Mouse (Mus musculus) forebrain, postnatal 0 days (tissue): ENCODE measurements around the gene Gja4. TPM values are rescaled to one million over a fixed set of nuclear protein-coding genes. Genes with fewer than 3 reads are reported as not detected.

ENCODE experiments used
- ATAC-seq: fragments of 200-750 bp; cut with Nextera tagmentation; 2 replicates; pipeline ENCODE4 v1.8.0; 2017; ENCODE audit warnings: mild to moderate bottlenecking, moderate library complexity
- DNase-seq: peaks from one replicate; pipeline ENCODE4 v3.0.0-alpha.2; 2015
- H3K27ac ChIP-seq: fragments of 300-500 bp; sonication (generic); 2 replicates; pipeline ENCODE4 v1.5.1; 2014; ENCODE audit warnings: low read depth, mild to moderate bottlenecking, antibody characterized with exemption, low read length, moderate library complexity, mixed read lengths
- H3K27me3 ChIP-seq: fragments of 300-500 bp; sonication (generic); 2 replicates; pipeline ENCODE4 v1.6.1; 2014; ENCODE audit warnings: mild to moderate bottlenecking, low read length, mixed read lengths; ENCODE audit not compliant: insufficient read depth
- H3K36me3 ChIP-seq: fragments of 300-500 bp; sonication (generic); 2 replicates; pipeline ENCODE4 v1.6.1; 2014; ENCODE audit warnings: mild to moderate bottlenecking, moderate library complexity; ENCODE audit not compliant: insufficient read depth
- H3K4me1 ChIP-seq: fragments of 300-500 bp; sonication (generic); 2 replicates; pipeline ENCODE4 v1.6.1; 2014; ENCODE audit warnings: antibody characterized with exemption; ENCODE audit not compliant: insufficient read depth
- H3K4me2 ChIP-seq: fragments of 300-500 bp; sonication (generic); 2 replicates; pipeline ENCODE4 v1.6.1; 2014; ENCODE audit warnings: low read depth, mild to moderate bottlenecking, moderate library complexity
- H3K4me3 ChIP-seq: fragments of 300-500 bp; sonication (generic); 2 replicates; pipeline ENCODE4 v1.5.1; 2014; ENCODE audit warnings: low read depth, low read length, mixed read lengths
- H3K9ac ChIP-seq: fragments of 300-500 bp; sonication (generic); 2 replicates; pipeline ENCODE4 v1.6.1; 2014; ENCODE audit warnings: mild to moderate bottlenecking
- H3K9me3 ChIP-seq: fragments of 300-500 bp; sonication (generic); 2 replicates; pipeline ENCODE4 v1.6.1; 2016; ENCODE audit warnings: low read length
- CTCF ChIP-seq: sonication (generic); IDR thresholded peaks from 2 replicates; pipeline ENCODE4 v1.5.1; 2016; ENCODE audit warnings: antibody characterized with exemption, control low read depth, low read depth
- WGBS: fragments of 180-500 bp; shearing (Covaris S2); extraction: QIAGEN DNeasy Blood & Tissue Kit; methylation state at CpG from one replicate; pipeline ENCODE4 v1.1.7; 2014; 5-methylcytosine and 5-hydroxymethylcytosine counted together
- polyA plus RNA-seq: library from polyadenylated mRNA; unstranded; fragments of >200 nt; fragmentation: Nextera tagmentation; extraction: Ambion mirVana; gene quantifications from 2 replicates; pipeline ENCODE4 v1.2.1, GENCODE M21; 2015
- total RNA-seq: library from RNA; depleted of rRNA; stranded (reverse); fragments of >200 nt; gene quantifications from 2 replicates; pipeline ENCODE4 v1.2.3, GENCODE M21; 2014

Gene Gja4
- total and polyA plus RNA-seq, 2 experiments from 2014 or later = 15.3 to 20.5 TPM

GRCm38 (mm10) chr4:127323651-127324050 lies 9.8 kb upstream of the Gja4 start:
- no peak for ATAC-seq
- no peak for TF ChIP-seq CTCF
- 91% methylated on average over 3 of the region's 3 CpGs for WGBS
- H3K9ac ChIP-seq = no peak overlapping the region
- H3K27ac ChIP-seq = no peak overlapping the region
- H3K27me3 ChIP-seq = no peaks in the 10 kb centered on the region; the same call in 1 of the 2 replicates
- no peaks in the 10 kb centered on the region for H3K9me3 ChIP-seq
- H3K36me3 ChIP-seq = no peaks in the 10 kb centered on the region
- H3K4me1 ChIP-seq = no peaks in the 10 kb centered on the region
- no peak overlapping the region for H3K4me2 ChIP-seq
- H3K4me3 ChIP-seq = no peak overlapping the region
- no peak for DNase-seq

DNA sequence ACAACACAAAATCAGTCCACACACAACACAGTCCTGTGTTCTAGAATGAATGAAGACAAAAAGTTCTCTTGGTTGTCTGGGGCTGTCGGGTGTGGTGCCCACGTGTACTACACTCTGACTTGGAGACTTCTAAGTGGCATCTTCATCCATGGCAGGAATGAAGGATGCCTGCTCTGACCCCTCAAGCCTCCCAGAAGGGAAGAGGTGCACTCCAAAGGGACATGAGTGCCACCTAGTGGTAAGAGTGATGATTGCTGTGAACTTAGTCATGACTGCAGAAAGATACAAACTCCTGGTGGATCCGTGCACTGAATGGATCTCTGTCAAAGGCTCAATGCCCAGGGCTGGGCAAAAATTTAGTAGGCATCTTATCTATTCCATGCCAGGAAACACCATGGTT lies 5.8 kb upstream of the Gja4 start:
- no peak overlapping the region for H3K27ac ChIP-seq
- H3K9ac ChIP-seq = no peak overlapping the region
- no peaks in the 10 kb centered on the region for H3K4me1 ChIP-seq
- no peaks in the 10 kb centered on the region for H3K36me3 ChIP-seq
- H3K27me3 ChIP-seq = no peaks in the 10 kb centered on the region
- ATAC-seq (peak; percentile 56), DNase-seq (peak; percentile 81)
- H3K4me3 ChIP-seq = no peak overlapping the region
- WGBS = 7% methylated on average over 3 of the region's 3 CpGs
- TF ChIP-seq CTCF = peak; percentile 94
- no peaks in the 10 kb centered on the region for H3K9me3 ChIP-seq
- no peak overlapping the region for H3K4me2 ChIP-seq

DNA sequence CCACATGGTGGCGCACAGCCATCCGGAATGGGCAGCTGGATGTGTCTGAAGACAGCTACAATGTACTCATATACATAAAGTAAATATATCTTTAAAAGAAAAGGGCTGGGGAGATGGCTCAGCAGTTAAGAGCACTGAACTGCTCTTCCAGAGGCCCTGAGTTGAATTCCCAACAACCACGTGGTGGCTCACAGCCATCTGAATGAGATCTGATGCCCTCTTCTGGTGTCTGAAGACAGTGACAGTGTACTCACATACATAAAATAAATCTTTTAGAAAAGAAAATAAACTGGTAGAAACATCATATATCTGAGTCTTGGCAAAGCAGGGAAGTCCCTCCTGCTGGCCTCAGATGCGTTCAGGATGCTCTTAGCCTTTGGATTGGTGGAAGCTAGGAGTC lies 3.3 kb upstream of the Gja4 start:
- no peaks in the 10 kb centered on the region for H3K36me3 ChIP-seq
- no peaks in the 10 kb centered on the region for H3K4me1 ChIP-seq
- no peak overlapping the region for H3K4me3 ChIP-seq
- H3K27ac ChIP-seq = no peak overlapping the region
- no peak overlapping the region for H3K9ac ChIP-seq
- no peak for ATAC-seq
- TF ChIP-seq CTCF = peak; percentile 41
- 61% methylated on average over 4 of the region's 4 CpGs for WGBS
- H3K4me2 ChIP-seq = no peak overlapping the region
- H3K27me3 ChIP-seq = no peaks in the 10 kb centered on the region
- peak; percentile 37 for DNase-seq
- H3K9me3 ChIP-seq = no peaks in the 10 kb centered on the region

- DNase-seq (no peak), ATAC-seq (no peak)
- 90% methylated on average over 8 of the region's 8 CpGs for WGBS
- no peaks in the 10 kb centered on the region for H3K27me3 ChIP-seq
- no peak overlapping the region for H3K4me2 ChIP-seq
- no peaks in the 10 kb centered on the region for H3K36me3 ChIP-seq
- H3K9ac ChIP-seq = no peak overlapping the region
- H3K4me1 ChIP-seq = no peaks in the 10 kb centered on the region
- H3K9me3 ChIP-seq = no peaks in the 10 kb centered on the region
- H3K27ac ChIP-seq = no peak overlapping the region
- no peak overlapping the region for H3K4me3 ChIP-seq
- no peak for TF ChIP-seq CTCF
These were observed 1.9 kb upstream of the Gja4 start for GRCm38 (mm10) chr4:127315753-127316152.

DNA sequence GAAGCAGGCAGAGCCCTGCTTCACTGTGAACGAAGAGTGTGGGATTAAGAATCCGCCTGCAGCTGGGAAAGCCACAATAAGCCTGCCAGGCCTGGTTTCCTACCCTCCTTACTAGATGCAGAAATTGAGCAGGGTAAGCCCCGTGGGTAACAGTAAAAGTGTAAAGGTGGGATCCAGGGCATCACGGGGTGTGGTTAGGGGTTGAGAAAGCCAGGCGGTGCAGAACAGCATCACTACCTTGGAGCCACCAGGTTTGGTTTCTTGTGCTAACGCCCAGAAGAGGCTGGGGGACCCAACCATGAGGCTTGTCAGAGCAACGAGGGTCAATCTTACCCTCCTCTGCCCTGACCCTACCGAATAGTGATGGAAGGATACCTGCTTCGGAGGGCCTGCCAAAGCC lies 746 bp upstream of the Gja4 start:
- H3K4me2 ChIP-seq = no peak overlapping the region
- no peaks in the 10 kb centered on the region for H3K27me3 ChIP-seq
- no peaks in the 10 kb centered on the region for H3K36me3 ChIP-seq
- no peak overlapping the region for H3K4me3 ChIP-seq
- no peak overlapping the region for H3K9ac ChIP-seq
- 0 out of 2 replicates have a peak, but pooled peaks have one; percentile 6 for ATAC-seq
- H3K9me3 ChIP-seq = no peaks in the 10 kb centered on the region
- WGBS = 46% methylated on average over 9 of the region's 9 CpGs
- H3K27ac ChIP-seq = no peak overlapping the region
- no peak for DNase-seq
- no peaks in the 10 kb centered on the region for H3K4me1 ChIP-seq
- no peak for TF ChIP-seq CTCF

GRCm38 (mm10) chr4:127312349-127312748 lies 1.5 kb downstream of the Gja4 start:
- Histone ChIP-seq H3K36me3 (no peaks in the 10 kb centered on the region), H3K27ac (no peak overlapping the region), H3K4me2 (no peak overlapping the region), H3K4me3 (no peak overlapping the region), H3K9me3 (no peaks in the 10 kb centered on the region), H3K27me3 (no peaks in the 10 kb centered on the region), H3K9ac (no peak overlapping the region), H3K4me1 (no peaks in the 10 kb centered on the region)
- no peak for ATAC-seq
- no peak for TF ChIP-seq CTCF
- DNase-seq = no peak
- WGBS = 72% methylated on average over 24 of the region's 24 CpGs

DNA sequence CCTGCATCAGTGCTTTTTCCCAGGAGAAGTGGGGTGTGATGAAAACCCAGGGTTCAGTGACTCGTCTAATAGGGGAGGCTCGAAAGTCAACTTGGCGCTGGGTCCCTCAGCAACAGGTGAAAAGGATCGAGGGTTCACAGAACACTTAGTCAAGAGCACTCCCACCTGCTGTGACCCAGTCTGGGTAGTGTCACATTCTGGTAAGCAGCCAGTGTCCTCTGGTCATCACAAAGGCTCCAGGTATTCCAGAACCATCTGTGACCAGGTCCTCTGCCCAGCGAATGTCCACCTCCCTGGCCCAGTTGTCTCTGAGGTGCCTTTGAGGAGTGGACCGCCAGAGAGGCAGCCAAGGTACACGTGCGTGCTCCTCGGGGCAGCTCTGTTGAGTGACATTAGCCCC lies 2.3 kb downstream of the Gja4 start:
- H3K36me3 ChIP-seq = no peaks in the 10 kb centered on the region

GRCm38 (mm10) chr4:127306915-127307314 lies 6.9 kb downstream of the Gja4 start:
- no peaks in the 10 kb centered on the region for H3K36me3 ChIP-seq
- H3K4me1 ChIP-seq = no peaks in the 10 kb centered on the region
- TF ChIP-seq CTCF = no peak
- no peaks in the 10 kb centered on the region for H3K9me3 ChIP-seq
- H3K9ac ChIP-seq = no peak overlapping the region
- DNase-seq (no peak), ATAC-seq (no peak)
- no peak overlapping the region for H3K4me2 ChIP-seq
- 63% methylated on average over 2 of the region's 2 CpGs for WGBS
- no peaks in the 10 kb centered on the region for H3K27me3 ChIP-seq
- H3K27ac ChIP-seq = no peak overlapping the region
- no peak overlapping the region for H3K4me3 ChIP-seq

More for the DNA sequence above, 2.3 kb downstream of the Gja4 start:
- no peak for TF ChIP-seq CTCF
- Histone ChIP-seq H3K4me3 (no peak overlapping the region), H3K27me3 (no peaks in the 10 kb centered on the region), H3K4me1 (no peaks in the 10 kb centered on the region), H3K4me2 (no peak overlapping the region), H3K9me3 (no peaks in the 10 kb centered on the region), H3K27ac (no peak overlapping the region), H3K9ac (no peak overlapping the region)
- 59% methylated on average over 9 of the region's 9 CpGs for WGBS
- ATAC-seq (no peak), DNase-seq (no peak)
